Mouse (Mus musculus) brain, adult 2 months (tissue): ENCODE measurements around the gene AC140267.1.
A peak's percentile ranks its signal among the peaks of the same experiment; 100 is the strongest.

Experiments
- DNase-seq: peaks from one replicate; pipeline ENCODE4 v3.0.0; 2011; ENCODE audit warnings: low read depth, low spot score

Gene AC140267.1

GRCm38 (mm10) chr15:80235535-80235934, at the start of gene AC140267.1:
TSS of gene AC140267.1 (plus strand) at chr15:80235835.
- DNase-seq: no peak

DNA sequence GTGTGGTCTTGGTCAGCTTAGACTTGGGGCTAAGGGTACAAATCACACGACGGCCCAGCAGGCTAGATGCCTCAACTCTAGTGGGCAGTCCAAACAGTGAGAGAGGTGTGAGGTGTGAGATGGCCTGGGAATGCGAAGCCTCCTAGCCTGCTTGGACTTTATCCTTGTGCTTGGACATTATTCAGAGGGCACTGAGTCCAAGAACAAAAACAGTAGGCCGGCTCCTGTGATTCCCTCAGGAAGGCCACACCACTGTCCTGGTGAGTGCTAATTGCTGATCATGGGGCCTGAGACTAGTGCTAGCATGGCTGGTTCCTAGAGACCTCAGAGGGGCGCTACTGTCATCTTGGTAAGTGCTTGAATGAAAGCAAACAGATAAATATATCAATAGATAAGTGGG, 46.7 kb upstream of the AC140267.1 start:
- DNase-seq: no peak

- peak; percentile 70 for DNase-seq
Observed at GRCm38 (mm10) chr15:80190075-80190474, 45.6 kb upstream of the AC140267.1 start.

DNA sequence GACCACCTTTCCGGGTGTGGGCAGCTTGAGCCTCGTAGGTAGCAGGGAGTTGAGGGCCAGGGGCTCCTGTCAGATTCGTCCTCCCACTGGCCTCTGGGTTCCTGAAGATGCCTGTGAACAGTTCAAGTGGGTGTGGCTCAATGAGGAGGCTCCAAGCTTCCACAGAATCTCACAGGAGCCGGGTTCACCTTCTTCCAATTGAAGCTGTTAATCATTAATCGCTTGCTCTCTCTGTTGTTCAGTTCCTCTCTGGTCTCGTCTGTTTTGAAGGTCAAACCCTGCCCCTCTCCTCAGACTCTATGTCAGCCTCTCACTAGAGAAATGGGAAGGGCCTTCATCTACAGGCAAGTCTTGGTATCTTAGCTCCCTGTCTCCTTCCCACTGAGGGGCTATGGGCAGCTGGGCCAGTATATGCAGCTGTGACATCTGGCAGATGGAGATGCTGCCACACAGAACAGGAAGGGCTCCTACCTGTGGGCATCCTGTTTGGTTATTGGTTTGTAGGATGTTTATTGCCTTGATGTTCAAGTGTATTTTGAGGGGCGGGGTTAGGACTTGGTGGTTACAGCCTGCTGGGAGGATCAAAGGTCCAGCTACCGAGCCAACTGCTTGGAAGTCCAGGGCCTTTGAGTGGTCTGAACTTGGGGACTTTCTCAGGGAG, 43.9 kb upstream of the AC140267.1 start:
- no peak for DNase-seq

- DNase-seq: no peak
Observed at GRCm38 (mm10) chr15:80192246-80192585, 43.4 kb upstream of the AC140267.1 start.

DNA sequence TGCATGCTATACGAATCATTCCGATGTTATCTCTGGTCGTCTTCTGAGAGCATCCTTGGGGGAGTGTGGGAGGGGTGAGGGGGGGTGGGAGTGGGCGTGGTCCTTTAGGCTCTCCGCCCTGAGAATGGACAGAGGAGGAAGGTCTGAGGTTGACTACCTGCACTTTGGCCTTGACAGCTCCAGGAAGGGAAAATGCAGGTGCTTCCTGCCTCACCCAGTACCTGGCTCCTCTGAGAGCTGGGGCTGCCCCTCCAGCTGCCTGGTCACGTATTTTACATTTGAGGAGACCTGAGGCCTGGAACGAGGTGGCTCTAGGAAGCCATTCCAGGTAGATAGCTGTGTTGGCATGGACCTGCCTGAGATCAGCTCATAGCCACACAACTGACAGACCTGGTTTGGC, 42.8 kb upstream of the AC140267.1 start:
- DNase-seq: no peak

DNA sequence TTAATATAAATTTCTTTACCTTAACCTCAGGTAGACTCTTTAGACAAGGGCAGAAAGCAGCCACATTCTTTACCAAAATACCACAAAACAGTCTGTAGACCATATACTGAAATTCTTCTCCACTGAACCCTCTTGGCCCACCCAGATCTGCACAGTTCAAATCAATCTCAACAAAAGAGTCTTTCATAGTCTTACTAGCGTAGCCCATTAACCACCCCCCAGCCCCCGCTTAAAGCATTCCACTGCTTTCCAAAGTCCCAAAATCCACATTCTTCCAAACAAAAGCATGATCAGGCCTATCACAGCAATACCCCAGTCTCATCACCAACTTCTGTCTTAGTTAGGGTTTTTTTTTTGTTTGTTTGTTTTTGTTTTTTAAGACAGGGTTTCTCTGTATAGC, 36.1 kb upstream of the AC140267.1 start:
- no peak for DNase-seq

DNA sequence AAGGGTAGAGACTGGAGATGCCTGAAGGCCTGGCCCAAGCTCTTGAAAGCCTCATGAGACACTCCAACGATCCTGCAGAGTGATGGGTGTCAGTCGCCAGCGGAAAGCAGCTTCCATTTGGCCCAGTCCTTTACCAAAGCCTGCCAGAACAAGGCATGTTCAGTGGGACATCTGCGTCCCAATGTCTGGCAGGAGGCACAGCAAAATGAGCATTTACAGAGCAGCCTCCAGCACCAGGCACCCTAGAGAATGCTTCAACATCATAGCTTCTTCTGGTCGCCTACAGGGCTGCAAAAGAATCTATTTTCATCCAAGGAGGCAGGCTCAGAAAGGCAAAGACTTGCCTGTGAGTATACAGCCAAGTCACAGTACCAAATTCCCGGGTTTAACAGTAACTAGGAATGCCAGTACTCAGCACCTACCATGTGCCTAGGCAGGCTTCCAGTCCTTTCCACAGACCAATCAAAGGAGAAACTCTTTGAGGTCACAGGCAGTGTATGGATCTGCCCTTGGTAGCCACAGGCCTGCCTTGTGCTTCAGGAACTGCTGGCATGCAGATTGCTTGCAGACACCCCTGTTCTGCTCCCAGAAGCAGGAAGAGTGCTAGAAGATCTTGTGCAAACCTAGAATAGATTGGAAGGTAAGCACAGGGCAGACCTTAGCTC, 33.4 kb upstream of the AC140267.1 start:
- DNase-seq: peak; percentile 87

GRCm38 (mm10) chr15:80203406-80203805, 32.2 kb upstream of the AC140267.1 start:
- DNase-seq: no peak

DNA sequence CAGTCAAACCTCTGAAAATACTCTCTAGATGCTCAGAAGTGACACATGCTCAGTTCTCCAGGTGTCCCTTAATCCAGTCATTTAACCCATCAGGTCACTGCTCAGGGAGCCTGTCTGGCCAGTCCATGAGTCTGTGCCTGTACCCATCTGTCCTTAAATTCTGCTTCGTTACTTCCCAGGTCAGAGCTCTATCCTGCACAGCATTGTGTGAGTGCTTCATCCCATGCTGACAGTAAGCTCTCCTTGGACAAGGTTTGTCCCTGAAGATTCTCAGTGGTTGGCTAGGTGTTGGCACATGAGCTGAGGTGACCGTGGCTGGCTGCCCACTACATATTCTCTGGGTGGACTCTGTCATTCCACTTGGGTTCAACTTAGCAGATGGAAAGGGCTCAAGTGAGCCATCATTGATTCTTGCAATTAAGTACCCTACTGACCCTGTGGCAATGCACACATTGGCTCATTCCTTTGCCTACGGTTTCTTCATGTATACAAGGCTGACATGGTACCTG, 29.5 kb upstream of the AC140267.1 start:
- peak; percentile 48 for DNase-seq

GRCm38 (mm10) chr15:80208446-80208845, 27.2 kb upstream of the AC140267.1 start:
- no peak for DNase-seq

- DNase-seq: no peak
Observed at GRCm38 (mm10) chr15:80213688-80214087, 21.9 kb upstream of the AC140267.1 start.

- peak; percentile 72 for DNase-seq
Observed at GRCm38 (mm10) chr15:80215716-80216479, 19.7 kb upstream of the AC140267.1 start.

- no peak for DNase-seq
Observed at GRCm38 (mm10) chr15:80216480-80216820, 19.2 kb upstream of the AC140267.1 start.

DNA sequence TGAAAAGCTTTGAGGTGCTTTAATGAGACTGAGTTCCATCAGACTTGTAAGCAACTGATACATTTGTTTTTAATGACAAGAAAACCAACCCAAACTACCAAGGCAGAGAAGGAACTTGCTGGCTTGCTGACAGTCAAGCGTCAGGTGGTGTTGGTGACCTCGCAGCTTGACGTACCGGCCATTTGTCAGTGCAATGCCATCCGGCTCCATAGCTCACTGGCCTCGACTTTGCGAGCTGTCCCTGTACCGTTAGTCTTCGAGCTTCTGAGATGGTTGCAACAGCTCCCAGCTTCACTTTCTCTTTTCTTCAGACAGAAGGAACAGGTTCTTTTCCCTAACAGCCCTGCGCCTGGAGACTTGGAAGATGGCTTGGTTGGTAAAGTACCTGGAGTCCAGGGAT, 18.2 kb upstream of the AC140267.1 start:
- peak; percentile 18 for DNase-seq

GRCm38 (mm10) chr15:80219211-80219610, 16.4 kb upstream of the AC140267.1 start:
- DNase-seq: no peak

DNA sequence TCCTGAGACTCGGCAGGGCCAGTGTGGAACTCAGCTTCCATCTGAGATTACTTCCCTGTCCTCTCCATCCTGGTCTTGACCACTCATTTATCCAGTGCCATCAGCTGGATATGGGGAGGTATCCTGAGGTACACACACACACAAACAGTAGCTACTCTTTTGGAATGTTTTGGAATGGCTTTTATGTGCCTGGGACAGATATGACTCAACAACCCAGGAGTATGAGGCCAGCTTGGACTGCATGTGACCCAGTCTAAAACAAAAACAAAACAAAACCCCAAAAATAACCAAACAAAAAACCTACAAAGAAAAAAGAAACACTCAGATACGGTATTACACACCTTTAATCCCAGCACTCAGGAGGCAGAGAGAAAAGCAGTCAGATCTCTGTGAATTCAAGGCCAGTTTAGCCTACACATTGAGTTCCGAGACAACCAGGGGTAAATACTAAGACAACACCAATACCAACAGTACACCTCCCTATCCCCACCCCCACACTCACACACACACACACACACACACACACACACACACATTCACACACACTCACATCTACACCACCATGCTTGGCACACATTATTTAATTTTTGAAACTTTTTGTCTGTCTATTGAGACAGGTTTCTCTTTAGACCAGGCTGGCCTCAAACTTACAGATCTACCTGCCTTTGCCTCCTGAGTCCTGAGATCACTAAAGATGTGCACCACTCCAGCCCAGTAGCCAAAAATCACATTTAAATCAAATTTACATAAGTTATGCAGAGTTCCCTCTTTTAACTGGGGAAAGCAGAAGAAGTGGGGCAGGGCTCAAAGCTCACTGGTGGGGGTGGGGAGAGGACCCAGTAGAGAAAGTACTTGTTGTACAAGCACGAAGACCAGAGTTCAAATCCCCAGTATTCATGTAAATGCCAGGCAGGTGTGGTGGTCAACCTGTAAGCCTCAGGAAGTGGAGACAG, 15.7 kb upstream of the AC140267.1 start:
- no peak for DNase-seq

- peak; percentile 27 for DNase-seq
Observed at GRCm38 (mm10) chr15:80221031-80221430, 14.6 kb upstream of the AC140267.1 start.

DNA sequence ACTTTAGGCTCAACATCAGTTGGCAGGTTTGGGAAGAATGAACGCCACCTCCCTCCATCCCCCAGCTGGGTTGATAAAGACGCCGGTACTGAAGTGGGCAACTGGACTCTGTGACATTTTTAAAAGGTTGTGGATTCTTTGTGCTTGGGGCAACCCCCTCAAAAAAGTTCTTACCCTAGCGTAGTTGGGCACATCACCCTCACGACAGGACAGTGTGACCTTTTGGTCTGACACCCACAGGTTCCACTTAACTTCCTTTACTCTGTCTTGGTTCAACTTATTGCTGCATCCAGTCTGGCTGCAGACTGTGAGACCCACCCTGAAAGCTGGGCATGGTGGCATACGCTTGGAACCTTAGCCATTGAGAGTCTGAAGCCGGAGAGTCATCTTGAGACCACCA, 11.9 kb upstream of the AC140267.1 start:
- DNase-seq: no peak

- peak; percentile 74 for DNase-seq
Observed at GRCm38 (mm10) chr15:80225208-80225607, 10.4 kb upstream of the AC140267.1 start.

GRCm38 (mm10) chr15:80225796-80226195, 9.8 kb upstream of the AC140267.1 start:
- peak; percentile 67 for DNase-seq
